Mouse (Mus musculus) liver, adult 2 months (tissue): ENCODE measurements at regions not wholly inside any gene's neighbourhood (a gene's known extent, or its start where the extent isn't known, plus 50 kb on each side); places are given as distances from the start of the nearest gene placed in this dataset.

ENCODE experiments used
- CTCF ChIP-seq: fragments of 200-500 bp; IDR thresholded peaks from 2 replicates; pipeline ENCODE4 v1.5.1; 2011; ENCODE audit warnings: low read depth, low read length, control low read depth
- POLR2A ChIP-seq: fragments of 200-500 bp; IDR thresholded peaks from 2 replicates; pipeline ENCODE4 v1.6.1; 2011; ENCODE audit warnings: low read length, control low read depth; ENCODE audit not compliant: insufficient read depth; ENCODE audit errors: extremely low read depth

DNA sequence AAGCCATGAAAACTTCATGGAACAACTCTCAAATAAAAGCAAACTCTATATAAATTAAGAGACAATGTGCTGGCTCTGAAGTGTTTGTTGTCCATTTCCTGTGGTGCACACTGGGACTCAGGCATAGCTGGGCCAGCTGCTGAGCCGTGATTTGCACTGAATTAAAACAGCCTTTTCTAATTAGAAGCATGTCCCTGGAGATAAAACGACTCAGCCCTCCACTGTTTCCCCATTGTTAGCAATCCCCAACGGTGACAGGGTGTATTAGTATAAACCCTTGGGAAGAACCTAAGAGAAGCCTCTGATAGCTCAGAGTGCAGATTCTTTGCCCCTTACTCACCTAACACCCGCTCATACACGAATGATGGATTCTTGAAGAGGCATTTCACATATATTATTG, 182.9 kb upstream of the Gm12728 start:
- TF ChIP-seq CTCF: no peak
- TF ChIP-seq POLR2A: no peak
